Mouse (Mus musculus): ENCODE data around the gene Dnm3.
"Not testable (repeated sequence)": the region's sequence is repeated elsewhere in the genome, so short reads cannot be mapped to it uniquely, and the experiment has no call there.

- not testable (repeated sequence) for TF ChIP-seq CTCF (IDR thresholded peaks at IDR 0.05); POLR2A (IDR thresholded peaks at IDR 0.05; ENCODE audit: insufficient read depth, low read depth, low read length)
These were observed 104.8 kb downstream of the Dnm3 start for GRCm38 (mm10) chr1:162373068-162373467.

Measured in heart, adult 2 months (tissue).